Mouse (Mus musculus): ENCODE results near the gene Acsf3. TPM values are rescaled to one million over a fixed set of nuclear protein-coding genes. Genes with fewer than 3 reads are reported as not detected.

Gene Acsf3
- polyA plus RNA-seq, 1 experiment from 2014 or later = 16.1 TPM

DNA sequence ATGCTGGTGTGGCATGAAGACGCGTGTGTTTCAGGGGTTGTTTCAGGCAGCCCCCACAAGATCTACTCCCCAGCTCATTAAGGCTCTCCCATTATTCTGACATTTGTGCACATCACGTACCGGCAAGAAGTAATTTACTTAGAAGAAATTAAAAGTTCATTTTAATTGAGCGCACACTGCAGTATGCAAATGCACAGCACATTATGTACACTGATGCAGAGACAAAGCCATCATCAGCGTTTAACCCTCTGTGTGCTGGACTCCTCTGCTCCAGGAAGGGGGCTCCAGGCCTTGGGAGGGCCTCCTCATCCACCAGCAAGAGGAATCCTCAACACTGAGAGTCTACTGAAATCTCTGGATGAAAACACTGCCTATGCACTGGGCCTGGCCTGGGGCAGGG lies 37.4 kb upstream of the Acsf3 start:
- WGBS = 86% methylated on average over 6 of the region's 6 CpGs
- H3K4me3 ChIP-seq (ENCODE audit: low read depth, low read length) = no peak overlapping the region
- DNase-seq (ENCODE audit: low spot score) (no peak), ATAC-seq (ENCODE audit: insufficient number of reproducible peaks, low FRiP score, low TSS enrichment, low read depth) (no peak)
- peaks cover 13% of the 10 kb centered on the region for H3K27me3 ChIP-seq (ENCODE audit: control insufficient read depth, insufficient read depth, low read length)
- H3K27ac ChIP-seq (replicated peaks; ENCODE audit: low read depth, low read length) = no peak overlapping the region
- H3K9ac ChIP-seq (ENCODE audit: low read length) = no peak overlapping the region
- no peaks in the 10 kb centered on the region for H3K9me3 ChIP-seq (ENCODE audit: control insufficient read depth, low read length)
- no peak overlapping the region for H3K4me2 ChIP-seq (ENCODE audit: low read depth, severe bottlenecking)
- no peaks in the 10 kb centered on the region for H3K36me3 ChIP-seq (ENCODE audit: control insufficient read depth, insufficient read depth, low read length)
- H3K4me1 ChIP-seq (ENCODE audit: control insufficient read depth, insufficient read depth, low read length) = peaks cover 13% of the 10 kb centered on the region

DNA sequence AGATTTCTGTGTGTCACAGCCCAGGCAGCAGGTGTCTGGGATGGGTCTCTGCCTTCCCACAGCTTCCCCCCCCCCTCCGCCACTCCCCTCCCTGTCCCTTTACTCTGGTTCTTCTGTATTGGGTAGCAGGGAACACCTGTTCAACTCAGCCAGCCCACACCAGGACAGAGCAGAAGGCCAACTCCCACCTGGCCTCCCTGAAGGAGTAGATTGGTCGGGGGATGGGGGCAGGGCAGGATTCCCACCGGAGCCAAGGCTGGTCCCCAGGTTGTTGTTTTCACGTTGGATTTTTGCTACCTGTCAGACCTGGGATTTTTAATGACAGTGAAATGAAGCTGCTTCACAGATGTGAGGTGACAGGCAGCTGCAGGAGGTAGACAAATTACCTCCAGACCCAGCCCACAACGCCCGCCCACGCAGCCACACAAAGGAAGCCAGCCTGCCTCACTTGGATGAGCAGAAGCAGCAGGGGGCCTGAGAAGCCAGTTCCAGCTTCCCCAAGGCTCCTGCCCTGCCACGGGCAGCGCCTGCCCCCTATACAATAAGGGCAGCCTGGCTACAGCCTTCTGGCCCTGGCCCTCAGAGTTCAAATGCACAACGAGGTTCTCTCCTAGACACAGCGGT lies 36.1 kb upstream of the Acsf3 start:
- H3K4me3 ChIP-seq (ENCODE audit: low read depth, low read length) = no peak overlapping the region
- WGBS = 18% methylated on average over 11 of the region's 11 CpGs

DNA sequence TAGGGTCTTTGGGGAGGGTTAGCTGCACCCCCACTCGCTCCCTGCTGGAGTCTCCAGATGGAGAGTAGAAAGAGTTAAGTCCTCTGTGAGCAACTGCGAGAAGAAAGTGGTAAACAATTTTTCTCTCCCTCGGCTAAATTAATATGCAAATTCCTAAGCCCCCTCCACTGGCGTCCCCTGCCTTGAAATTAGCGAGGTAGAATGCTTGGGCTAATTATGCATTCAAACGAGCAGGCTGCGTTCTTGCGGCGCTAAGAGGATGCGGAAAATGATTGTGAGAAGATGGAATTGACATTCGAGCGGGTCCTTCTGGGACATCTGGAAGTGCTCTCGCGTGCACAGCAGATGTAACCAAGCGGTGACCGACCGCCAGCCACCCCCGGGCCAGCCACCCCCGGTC lies 32.8 kb upstream of the Acsf3 start:
- WGBS = 14% methylated on average over 19 of the region's 19 CpGs
- Histone ChIP-seq H3K36me3 (ENCODE audit: control insufficient read depth, insufficient read depth, low read length) (no peaks in the 10 kb centered on the region), H3K9me3 (ENCODE audit: control insufficient read depth, low read length) (no peaks in the 10 kb centered on the region), H3K27ac (replicated peaks; ENCODE audit: low read depth, low read length) (no peak overlapping the region), H3K27me3 (ENCODE audit: control insufficient read depth, insufficient read depth, low read length) (peaks cover 20% of the 10 kb centered on the region), H3K9ac (ENCODE audit: low read length) (no peak overlapping the region), H3K4me2 (ENCODE audit: low read depth, severe bottlenecking) (no peak overlapping the region), H3K4me1 (ENCODE audit: control insufficient read depth, insufficient read depth, low read length) (peaks cover 22% of the 10 kb centered on the region), H3K4me3 (ENCODE audit: low read depth, low read length) (no peak overlapping the region)
- ATAC-seq (ENCODE audit: insufficient number of reproducible peaks, low FRiP score, low TSS enrichment, low read depth) = no peak
- DNase-seq (ENCODE audit: low spot score) = no peak

More for the DNA sequence above, 36.1 kb upstream of the Acsf3 start:
- Histone ChIP-seq H3K4me1 (ENCODE audit: control insufficient read depth, insufficient read depth, low read length) (peaks cover 13% of the 10 kb centered on the region), H3K36me3 (ENCODE audit: control insufficient read depth, insufficient read depth, low read length) (no peaks in the 10 kb centered on the region), H3K27me3 (ENCODE audit: control insufficient read depth, insufficient read depth, low read length) (peaks cover 13% of the 10 kb centered on the region), H3K27ac (replicated peaks; ENCODE audit: low read depth, low read length) (no peak overlapping the region), H3K9ac (ENCODE audit: low read length) (no peak overlapping the region), H3K4me2 (ENCODE audit: low read depth, severe bottlenecking) (no peak overlapping the region), H3K9me3 (ENCODE audit: control insufficient read depth, low read length) (no peaks in the 10 kb centered on the region)
- DNase-seq (ENCODE audit: low spot score) (no peak), ATAC-seq (ENCODE audit: insufficient number of reproducible peaks, low FRiP score, low TSS enrichment, low read depth) (no peak)

- H3K4me3 ChIP-seq (ENCODE audit: low read depth, low read length) = no peak overlapping the region
- H3K4me2 ChIP-seq (ENCODE audit: low read depth, severe bottlenecking) = peak overlapping the region; percentile 30
- no peak overlapping the region for H3K27ac ChIP-seq (replicated peaks; ENCODE audit: low read depth, low read length)
- H3K4me1 ChIP-seq (ENCODE audit: control insufficient read depth, insufficient read depth, low read length) = peaks cover 11% of the 10 kb centered on the region
- ATAC-seq (ENCODE audit: insufficient number of reproducible peaks, low FRiP score, low TSS enrichment, low read depth) = no peak
- 18% methylated on average over 17 of the region's 17 CpGs for WGBS
- peaks cover 20% of the 10 kb centered on the region for H3K27me3 ChIP-seq (ENCODE audit: control insufficient read depth, insufficient read depth, low read length)
- H3K9ac ChIP-seq (ENCODE audit: low read length) = no peak overlapping the region
- no peak for DNase-seq (ENCODE audit: low spot score)
- H3K36me3 ChIP-seq (ENCODE audit: control insufficient read depth, insufficient read depth, low read length) = no peaks in the 10 kb centered on the region
- H3K9me3 ChIP-seq (ENCODE audit: control insufficient read depth, low read length) = no peaks in the 10 kb centered on the region
Observed at GRCm38 (mm10) chr8:122745022-122745749, 30.1 kb upstream of the Acsf3 start.

GRCm38 (mm10) chr8:122745750-122746275 lies 29.5 kb upstream of the Acsf3 start:
- ATAC-seq (ENCODE audit: insufficient number of reproducible peaks, low FRiP score, low TSS enrichment, low read depth) (peak; percentile 41), DNase-seq (ENCODE audit: low spot score) (peak; percentile 63)
- Histone ChIP-seq H3K4me2 (ENCODE audit: low read depth, severe bottlenecking) (peak overlapping the region; percentile 30), H3K4me1 (ENCODE audit: control insufficient read depth, insufficient read depth, low read length) (peaks cover 11% of the 10 kb centered on the region), H3K36me3 (ENCODE audit: control insufficient read depth, insufficient read depth, low read length) (no peaks in the 10 kb centered on the region), H3K27ac (replicated peaks; ENCODE audit: low read depth, low read length) (no peak overlapping the region), H3K9ac (ENCODE audit: low read length) (peak overlapping the region; percentile 3; the same call in 1 of the 2 replicates), H3K4me3 (ENCODE audit: low read depth, low read length) (no peak overlapping the region), H3K27me3 (ENCODE audit: control insufficient read depth, insufficient read depth, low read length) (peaks cover 18% of the 10 kb centered on the region), H3K9me3 (ENCODE audit: control insufficient read depth, low read length) (no peaks in the 10 kb centered on the region)
- 3% methylated on average over 16 of the region's 16 CpGs for WGBS

DNA sequence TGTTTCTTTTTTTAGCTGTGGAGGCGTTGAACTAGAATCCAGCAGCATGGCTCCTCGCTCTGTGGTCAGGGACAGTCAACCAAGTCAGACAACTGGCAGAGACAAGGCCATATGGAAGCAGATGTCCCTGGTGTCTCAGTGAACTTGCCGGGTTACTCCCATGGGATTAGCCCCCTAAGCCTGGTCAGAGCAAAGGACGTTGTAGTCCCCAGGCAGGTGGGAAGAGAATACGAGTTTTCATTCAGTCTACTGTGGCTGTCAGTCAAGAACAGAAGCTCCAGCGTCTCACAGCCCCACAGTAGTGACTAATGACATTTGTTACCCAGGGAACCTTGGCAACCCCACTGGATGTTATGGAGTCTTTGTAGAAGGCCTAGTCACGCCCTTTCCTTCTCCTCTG lies 28.8 kb upstream of the Acsf3 start:
- WGBS = 47% methylated on average over 7 of the region's 7 CpGs
- no peak for ATAC-seq (ENCODE audit: insufficient number of reproducible peaks, low FRiP score, low TSS enrichment, low read depth)
- H3K4me2 ChIP-seq (ENCODE audit: low read depth, severe bottlenecking) = peak overlapping the region; percentile 30; the same call in 1 of the 2 replicates
- H3K9ac ChIP-seq (ENCODE audit: low read length) = no peak overlapping the region
- H3K4me1 ChIP-seq (ENCODE audit: control insufficient read depth, insufficient read depth, low read length) = peaks cover 11% of the 10 kb centered on the region
- no peak overlapping the region for H3K27ac ChIP-seq (replicated peaks; ENCODE audit: low read depth, low read length)
- H3K27me3 ChIP-seq (ENCODE audit: control insufficient read depth, insufficient read depth, low read length) = peaks cover 15% of the 10 kb centered on the region
- no peak overlapping the region for H3K4me3 ChIP-seq (ENCODE audit: low read depth, low read length)
- DNase-seq (ENCODE audit: low spot score) = no peak
- no peaks in the 10 kb centered on the region for H3K36me3 ChIP-seq (ENCODE audit: control insufficient read depth, insufficient read depth, low read length)
- no peaks in the 10 kb centered on the region for H3K9me3 ChIP-seq (ENCODE audit: control insufficient read depth, low read length)

DNA sequence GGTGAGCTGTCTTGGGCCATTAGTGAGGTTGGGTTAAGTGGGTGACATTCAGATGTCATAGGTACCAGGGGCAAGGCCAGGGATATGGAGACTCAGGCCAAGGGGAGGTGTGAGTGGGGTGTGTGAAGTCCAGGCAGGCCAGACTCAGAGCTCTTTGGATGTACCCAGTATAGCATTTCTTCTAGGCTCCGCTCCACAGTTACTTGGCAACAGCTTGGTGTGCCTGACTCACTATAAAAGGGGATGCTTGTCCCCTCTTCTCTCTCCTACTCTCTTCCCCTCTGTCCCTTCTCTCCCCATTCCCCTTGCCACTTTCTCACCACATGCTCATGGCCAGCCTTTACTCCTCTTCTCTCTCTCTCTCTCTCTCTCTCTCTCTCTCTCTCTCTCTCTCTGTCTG lies 27.5 kb upstream of the Acsf3 start:
- ATAC-seq (ENCODE audit: insufficient number of reproducible peaks, low FRiP score, low TSS enrichment, low read depth) (no peak), DNase-seq (ENCODE audit: low spot score) (no peak)
- no peak overlapping the region for H3K4me2 ChIP-seq (ENCODE audit: low read depth, severe bottlenecking)
- no peak overlapping the region for H3K9ac ChIP-seq (ENCODE audit: low read length)
- H3K36me3 ChIP-seq (ENCODE audit: control insufficient read depth, insufficient read depth, low read length) = no peaks in the 10 kb centered on the region
- no peak overlapping the region for H3K4me3 ChIP-seq (ENCODE audit: low read depth, low read length)
- peaks cover 11% of the 10 kb centered on the region; the same call in 1 of the 2 replicates for H3K27me3 ChIP-seq (ENCODE audit: control insufficient read depth, insufficient read depth, low read length)
- 100% methylated on average over 1 of the region's 1 CpGs for WGBS
- H3K27ac ChIP-seq (replicated peaks; ENCODE audit: low read depth, low read length) = no peak overlapping the region
- H3K9me3 ChIP-seq (ENCODE audit: control insufficient read depth, low read length) = no peaks in the 10 kb centered on the region
- H3K4me1 ChIP-seq (ENCODE audit: control insufficient read depth, insufficient read depth, low read length) = peaks cover 9% of the 10 kb centered on the region

DNA sequence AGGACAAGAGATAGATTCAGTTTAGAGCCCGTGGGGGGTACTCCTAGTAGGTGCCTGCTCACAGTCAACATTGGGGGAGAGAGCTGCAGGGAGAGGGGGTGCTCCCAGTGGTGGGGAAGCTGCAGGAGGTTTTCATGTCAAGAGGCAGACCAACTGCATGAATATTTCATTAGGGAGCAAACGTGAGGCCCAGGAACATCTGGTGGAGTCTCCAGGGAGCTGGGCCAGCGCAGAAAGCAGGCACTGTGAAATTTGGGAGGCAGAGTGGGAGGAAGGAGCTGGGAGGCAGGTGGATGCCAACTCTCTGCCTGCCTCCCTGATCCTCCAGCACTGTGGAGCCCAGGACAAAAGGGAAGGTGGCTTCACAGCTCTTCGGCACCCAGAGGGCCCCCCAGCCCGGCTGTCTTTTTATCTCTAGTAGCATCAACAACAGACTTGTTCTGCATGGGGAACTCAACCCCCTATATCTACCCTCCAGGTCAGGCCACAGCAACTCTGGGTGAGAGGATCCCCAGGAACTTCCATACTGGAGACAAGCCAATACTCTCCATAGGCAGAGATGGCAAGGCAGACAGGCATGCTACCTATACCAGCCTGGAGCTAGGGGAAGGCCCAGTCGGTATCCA lies 25.8 kb upstream of the Acsf3 start:
- Histone ChIP-seq H3K27ac (replicated peaks; ENCODE audit: low read depth, low read length) (no peak overlapping the region), H3K4me2 (ENCODE audit: low read depth, severe bottlenecking) (no peak overlapping the region), H3K9me3 (ENCODE audit: control insufficient read depth, low read length) (no peaks in the 10 kb centered on the region), H3K36me3 (ENCODE audit: control insufficient read depth, insufficient read depth, low read length) (no peaks in the 10 kb centered on the region), H3K9ac (ENCODE audit: low read length) (no peak overlapping the region), H3K4me3 (ENCODE audit: low read depth, low read length) (no peak overlapping the region), H3K27me3 (ENCODE audit: control insufficient read depth, insufficient read depth, low read length) (peaks cover 11% of the 10 kb centered on the region; the same call in 1 of the 2 replicates), H3K4me1 (ENCODE audit: control insufficient read depth, insufficient read depth, low read length) (peaks cover 9% of the 10 kb centered on the region)
- WGBS = 63% methylated on average over 6 of the region's 6 CpGs
- DNase-seq (ENCODE audit: low spot score) (no peak), ATAC-seq (ENCODE audit: insufficient number of reproducible peaks, low FRiP score, low TSS enrichment, low read depth) (no peak)
